Mouse (Mus musculus) gastrocnemius, adult 2 months (tissue): ENCODE results near the gene Slc16a10. TPM values are rescaled to one million over a fixed set of nuclear protein-coding genes. Genes with fewer than 3 reads are reported as not detected.

Source experiments
- DNase-seq: peaks from one replicate; pipeline ENCODE4 v3.0.0; 2022
- H3K27ac ChIP-seq: fragments of 200-600 bp; 2 replicates; pipeline ENCODE4 v1.8.1; 2022; ENCODE audit warnings: mild to moderate bottlenecking
- H3K4me3 ChIP-seq: fragments of 200-600 bp; 2 replicates; pipeline ENCODE4 v1.8.1; 2022; ENCODE audit warnings: mild to moderate bottlenecking, moderate library complexity
- CTCF ChIP-seq: fragments of 200-600 bp; IDR thresholded peaks from 2 replicates; pipeline ENCODE4 v1.8.1; 2022; ENCODE audit warnings: antibody characterized with exemption, mild to moderate bottlenecking, moderate library complexity
- intact Hi-C: fragments of 180-260 bp; cut with DNase I; formaldehyde crosslinking; loops from one replicate; pipeline ENCODE4 v1.15.1; 2025
- total RNA-seq, 2 experiments: library from RNA; stranded (reverse); gene quantifications; 2 replicates each; pipeline ENCODE4 v1.2.3; 2021

Slc16a10 gene
- total RNA-seq, 2 experiments from 2014 or later = 39.8 to 43.6 TPM

DNA sequence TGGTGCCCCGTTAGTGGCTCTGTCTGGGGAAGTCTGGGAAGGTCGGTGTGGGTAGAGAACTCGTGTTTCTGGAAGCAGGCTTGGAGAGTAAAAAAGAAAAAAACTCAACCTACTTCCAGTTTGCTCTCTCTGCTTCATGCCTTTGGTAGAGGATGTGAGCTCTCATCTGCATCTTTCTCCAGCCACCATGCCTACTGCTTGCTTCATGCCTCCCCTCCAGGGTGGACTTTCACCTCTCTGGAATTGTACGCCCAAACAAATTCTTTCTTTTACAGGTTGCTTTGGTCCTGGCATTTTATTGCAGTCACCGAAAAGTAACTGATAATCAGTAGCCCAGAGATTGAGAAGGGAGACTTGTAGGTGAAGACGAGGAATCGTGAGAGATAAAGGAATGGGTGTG lies 27.0 kb upstream of the Slc16a10 start:
- Histone ChIP-seq H3K27ac (no peak overlapping the region), H3K4me3 (no peak overlapping the region)
- no peak for TF ChIP-seq CTCF
- intact Hi-C loops = no loop called here
- no peak for DNase-seq

DNA sequence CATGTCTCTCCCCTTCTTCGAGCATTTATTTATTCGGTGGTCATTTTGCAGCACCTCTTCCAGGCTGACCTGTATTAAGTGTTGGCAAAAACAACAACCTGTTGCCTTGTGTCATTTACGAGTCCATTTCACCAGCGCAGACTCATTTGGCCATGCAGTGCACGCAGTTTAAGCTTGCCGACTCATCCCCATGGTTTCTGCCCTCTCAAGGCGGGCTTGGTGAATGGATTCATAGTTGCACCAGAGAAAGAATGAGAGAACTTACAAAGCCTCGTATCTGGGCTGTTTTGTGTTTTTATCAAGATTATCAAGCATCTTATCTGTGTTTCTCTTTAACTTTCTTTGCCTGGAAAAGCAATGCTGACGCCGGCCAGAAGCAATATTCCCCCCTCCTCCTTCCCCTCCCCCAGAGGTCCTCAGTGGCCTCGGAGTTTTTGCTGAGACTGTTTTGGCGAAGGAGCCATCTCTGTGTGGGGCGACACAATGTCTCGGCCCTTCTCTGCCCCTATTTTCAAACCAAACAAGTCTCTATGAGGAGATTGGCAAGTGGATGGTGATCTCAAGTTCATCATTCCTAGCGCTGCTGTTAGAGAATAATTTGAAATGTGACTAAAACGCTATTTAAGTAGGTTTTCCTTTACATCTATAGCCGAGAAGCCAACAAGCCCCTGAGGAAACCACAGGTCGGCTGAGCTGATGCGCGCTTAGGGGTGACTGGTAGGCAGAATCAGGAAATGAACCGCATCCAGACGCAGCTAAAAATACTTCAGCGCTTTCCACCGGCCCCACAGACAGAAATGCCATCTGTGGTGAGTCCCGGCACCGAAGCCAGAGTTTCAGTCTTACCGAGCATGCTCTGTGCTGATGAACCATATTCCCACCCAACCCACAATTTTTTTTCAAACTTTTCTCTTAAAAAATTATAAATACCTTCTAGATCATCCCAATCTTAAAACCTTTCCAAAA lies 22.6 kb upstream of the Slc16a10 start:
- peak overlapping the region; percentile 58 for H3K4me3 ChIP-seq
- H3K27ac ChIP-seq = peak overlapping the region; percentile 74
- intact Hi-C loops = no loop called here
- peak; percentile 67 for DNase-seq
- TF ChIP-seq CTCF = no peak

DNA sequence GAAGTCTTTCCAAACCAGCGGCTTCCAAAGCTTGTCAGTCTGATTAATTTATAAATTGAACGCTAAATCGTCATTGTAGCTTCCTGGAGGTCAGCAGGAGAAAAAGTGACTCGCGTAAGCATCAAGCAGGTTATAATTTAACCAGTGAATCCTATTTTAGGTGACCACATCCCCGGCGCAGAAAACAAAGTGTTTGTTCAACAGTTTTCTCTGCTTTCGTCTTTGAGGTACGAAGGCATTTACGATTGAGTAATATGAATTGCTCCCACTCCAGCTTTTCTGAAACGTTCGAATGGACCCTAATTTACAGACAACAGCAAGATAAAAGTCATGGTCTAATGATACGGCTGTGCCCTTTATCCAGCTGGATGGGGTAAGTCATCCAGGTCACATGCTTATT lies 21.9 kb upstream of the Slc16a10 start:
- intact Hi-C loops = no loop called here
- Histone ChIP-seq H3K4me3 (no peak overlapping the region), H3K27ac (no peak overlapping the region)
- DNase-seq = no peak
- no peak for TF ChIP-seq CTCF

DNA sequence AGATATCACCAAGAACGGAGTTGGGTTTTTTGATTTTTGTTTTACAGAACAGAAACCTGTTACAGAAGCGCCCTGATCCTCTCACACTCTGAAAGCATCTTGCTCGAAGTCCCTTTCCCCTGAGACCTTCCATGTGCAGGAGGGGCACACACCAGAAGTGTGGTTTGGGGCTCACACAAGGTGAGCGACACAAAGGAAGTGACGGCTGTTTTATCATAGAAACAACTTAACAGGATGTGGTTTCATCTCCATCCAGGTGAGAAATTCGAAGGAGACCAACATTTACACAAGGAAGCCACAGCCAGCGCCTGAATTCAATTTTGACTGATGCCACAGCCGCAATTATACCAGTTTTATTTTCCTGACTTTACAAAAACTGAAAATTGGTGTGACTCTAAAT lies 21.3 kb upstream of the Slc16a10 start:
- H3K4me3 ChIP-seq = no peak overlapping the region
- intact Hi-C loops = no loop called here
- no peak overlapping the region for H3K27ac ChIP-seq
- DNase-seq = no peak
- TF ChIP-seq CTCF = no peak

DNA sequence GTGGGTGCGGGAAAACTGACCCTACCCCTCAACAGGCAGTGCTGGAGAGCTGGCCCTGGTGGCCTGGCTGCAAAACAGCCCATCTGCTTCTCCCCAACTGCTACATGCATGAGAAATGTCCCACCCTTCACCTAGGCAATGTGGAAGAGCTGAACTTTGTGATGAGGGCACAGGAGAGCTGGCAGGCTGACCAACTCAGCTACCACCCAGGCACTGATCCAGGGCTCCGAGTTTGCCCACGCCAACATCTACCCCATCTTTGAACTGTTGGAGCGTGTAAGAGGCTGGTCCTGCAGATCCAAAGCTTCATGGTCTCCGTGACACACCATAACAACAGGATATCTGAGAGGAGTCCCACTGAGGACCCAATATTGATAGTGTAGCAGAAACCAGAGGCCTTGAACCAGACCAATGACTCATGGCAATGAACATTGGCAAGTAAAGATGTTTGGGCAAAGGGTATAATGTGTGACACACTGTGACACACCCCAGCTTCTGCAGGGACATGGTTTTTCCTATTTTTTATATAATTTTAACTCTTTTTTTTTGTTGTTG lies 19.7 kb upstream of the Slc16a10 start:
- DNase-seq = no peak
- no peak overlapping the region for H3K27ac ChIP-seq
- no peak for TF ChIP-seq CTCF
- no peak overlapping the region for H3K4me3 ChIP-seq
- intact Hi-C loops = no loop called here

DNA sequence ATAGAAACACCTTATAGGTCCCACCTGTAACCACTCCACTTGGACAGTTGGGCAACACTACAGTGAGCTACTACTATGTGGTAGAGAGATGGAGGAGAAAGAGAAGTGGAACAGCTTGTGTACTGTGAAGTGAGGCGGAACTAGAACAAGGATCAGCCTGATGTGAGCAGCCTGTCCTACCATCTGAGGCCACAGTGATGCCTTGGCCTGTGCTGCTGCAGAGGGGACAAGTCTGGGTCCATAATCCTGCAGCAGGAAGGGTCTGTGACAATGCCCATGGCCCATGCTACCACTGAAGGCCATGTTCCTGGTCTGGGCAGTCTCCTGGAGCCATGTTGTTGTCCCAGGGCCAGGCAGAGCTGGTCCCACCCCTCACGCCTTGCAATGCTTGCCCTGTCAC lies 19.2 kb upstream of the Slc16a10 start:
- H3K4me3 ChIP-seq = no peak overlapping the region
- H3K27ac ChIP-seq = no peak overlapping the region
- intact Hi-C loops = no loop called here
- no peak for TF ChIP-seq CTCF
- DNase-seq = no peak

DNA sequence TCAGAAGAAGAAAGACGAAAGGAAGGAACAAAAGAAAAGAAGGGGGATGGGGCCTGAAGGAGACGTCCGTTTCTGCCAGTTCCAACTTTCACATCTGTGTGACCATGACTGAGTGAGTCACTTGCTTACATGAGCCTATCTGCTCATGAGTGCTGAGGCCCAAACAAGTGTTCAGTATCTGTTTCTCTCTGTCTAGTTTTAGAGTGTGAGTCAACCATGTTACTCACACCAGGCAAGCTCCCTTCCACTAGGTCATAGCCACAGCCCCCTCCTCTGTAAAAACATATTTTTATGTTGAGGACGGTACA lies 10.4 kb upstream of the Slc16a10 start:
- intact Hi-C loops = no loop called here
- Histone ChIP-seq H3K4me3 (no peak overlapping the region), H3K27ac (no peak overlapping the region)
- TF ChIP-seq CTCF = no peak
- DNase-seq = no peak

DNA sequence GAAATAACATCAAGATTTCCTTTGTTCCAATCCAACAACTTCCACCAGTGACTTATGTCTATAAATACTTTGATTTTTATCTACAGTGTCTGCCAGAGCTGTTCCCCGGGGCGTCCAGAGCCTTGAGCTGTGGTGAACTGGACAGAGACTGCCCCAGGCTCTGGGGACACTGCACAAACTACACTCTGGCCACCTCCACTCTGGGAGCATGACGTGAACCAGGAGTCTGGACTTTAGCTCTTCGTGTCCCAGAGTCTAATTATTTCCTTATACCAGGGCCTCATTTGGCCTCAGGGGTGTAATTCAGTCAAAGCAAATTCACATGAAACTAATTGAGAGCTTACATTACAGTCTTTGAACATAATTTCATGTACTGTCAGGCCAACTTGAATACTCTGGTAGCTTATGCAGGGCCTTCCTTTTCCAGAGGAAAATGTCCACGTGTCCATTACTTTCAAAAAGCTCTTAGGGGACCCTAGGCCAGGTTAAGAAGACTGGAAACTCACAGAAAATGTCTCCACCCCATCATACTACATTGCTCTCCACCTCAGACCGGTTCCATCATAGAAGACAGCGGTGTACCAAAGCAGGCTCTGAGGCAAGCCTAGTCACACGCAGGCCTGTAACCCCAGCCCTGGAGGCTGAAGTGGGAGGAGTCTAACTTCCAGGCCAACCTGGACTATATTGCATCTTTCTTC lies 9.9 kb upstream of the Slc16a10 start:
- no peak for DNase-seq
- intact Hi-C loops = no loop called here
- Histone ChIP-seq H3K4me3 (no peak overlapping the region), H3K27ac (no peak overlapping the region)
- TF ChIP-seq CTCF = no peak

DNA sequence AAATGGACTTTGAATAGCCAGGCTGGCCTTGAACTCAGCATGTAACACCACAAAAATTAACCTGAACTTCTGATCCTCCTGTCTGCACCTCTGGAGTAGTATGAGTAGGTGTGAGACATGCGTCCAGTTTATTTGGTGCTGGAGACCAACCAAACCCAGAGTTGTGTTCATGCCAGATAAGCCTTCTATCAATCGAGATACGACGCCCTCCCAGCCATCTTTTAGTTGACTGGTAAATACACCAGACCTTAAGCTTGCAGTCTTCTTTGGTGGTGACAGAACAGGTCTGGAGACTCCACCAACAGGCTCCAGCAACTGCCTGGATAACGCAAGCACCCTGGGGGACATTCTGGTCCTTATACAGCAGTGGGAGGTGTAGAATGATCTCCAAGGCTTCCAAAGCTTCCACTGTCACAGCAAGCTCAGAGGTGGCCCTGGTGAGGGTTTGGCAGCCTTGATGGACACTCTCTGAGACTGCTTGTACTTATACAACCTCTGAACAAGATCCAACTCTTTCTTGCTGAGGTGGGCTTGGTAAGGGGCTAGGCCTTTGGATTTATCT lies 7.6 kb upstream of the Slc16a10 start:
- TF ChIP-seq CTCF = no peak
- intact Hi-C loops = loop anchor here (5.0 kb wide), 1 partner anchor 33 kb away; no protein-coding TSS in a partner anchor
- no peak overlapping the region for H3K27ac ChIP-seq
- no peak overlapping the region for H3K4me3 ChIP-seq
- no peak for DNase-seq

DNA sequence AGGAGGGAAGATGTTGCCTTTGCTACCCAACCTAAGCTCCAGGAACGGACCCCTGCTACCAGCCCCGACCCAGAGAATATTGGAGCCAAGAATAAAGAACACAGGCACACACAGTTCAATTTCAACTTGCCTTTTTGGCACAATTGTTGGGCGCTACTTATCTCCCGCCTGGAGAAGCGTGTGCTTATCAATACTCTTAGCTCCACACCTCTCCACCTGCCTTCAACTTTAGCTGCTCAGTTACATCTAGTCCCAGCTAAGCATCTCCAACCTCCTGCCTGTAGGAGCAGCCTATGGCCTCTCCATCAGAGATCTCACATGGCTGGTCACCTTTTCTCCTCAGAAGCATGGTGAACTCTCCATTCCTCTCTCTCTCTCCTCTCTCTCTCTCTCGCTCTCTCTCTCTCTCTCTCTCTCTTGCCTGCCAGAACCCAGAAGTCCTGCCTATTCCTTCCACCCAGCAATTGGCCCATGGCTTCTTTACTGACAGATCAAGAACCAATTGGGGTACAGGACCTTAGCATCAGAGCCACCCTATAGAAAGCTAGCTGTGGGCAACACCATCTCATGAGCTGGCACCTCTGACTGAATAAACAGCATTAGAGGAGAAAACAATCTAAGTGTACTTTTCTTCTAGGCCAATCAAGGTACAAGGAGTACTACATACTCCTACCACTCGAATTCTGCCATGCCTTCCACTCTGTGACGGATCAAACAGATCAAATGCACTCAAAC lies 5.4 kb upstream of the Slc16a10 start:
- intact Hi-C loops = loop anchor here (5.0 kb wide), 1 partner anchor 35 kb away; no protein-coding TSS in a partner anchor
- no peak for DNase-seq
- TF ChIP-seq CTCF = no peak
- Histone ChIP-seq H3K27ac (no peak overlapping the region), H3K4me3 (no peak overlapping the region)

DNA sequence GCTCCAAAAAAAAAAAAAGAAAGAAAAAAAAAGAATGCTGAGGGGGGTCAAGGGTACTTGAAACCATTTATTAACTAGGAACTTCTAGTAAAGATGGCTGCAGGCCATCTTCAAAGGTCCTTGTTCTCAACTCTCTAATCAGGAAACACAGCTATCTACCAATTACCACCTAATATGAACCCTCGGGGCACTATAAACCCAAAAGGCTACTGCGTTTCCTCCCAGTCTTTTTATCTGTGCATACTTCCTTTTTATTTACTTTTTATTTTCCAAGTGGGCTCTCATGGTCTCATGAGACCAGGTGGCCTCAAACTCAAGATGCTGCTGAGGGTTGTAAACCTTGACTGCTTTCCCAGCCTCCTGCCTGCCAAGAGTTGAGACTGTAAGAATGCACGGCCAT lies 4.4 kb upstream of the Slc16a10 start:
- Histone ChIP-seq H3K4me3 (no peak overlapping the region), H3K27ac (no peak overlapping the region)
- intact Hi-C loops = loop anchor here (5.0 kb wide), 1 partner anchor 36 kb away; no protein-coding TSS in a partner anchor
- no peak for DNase-seq
- TF ChIP-seq CTCF = no peak

DNA sequence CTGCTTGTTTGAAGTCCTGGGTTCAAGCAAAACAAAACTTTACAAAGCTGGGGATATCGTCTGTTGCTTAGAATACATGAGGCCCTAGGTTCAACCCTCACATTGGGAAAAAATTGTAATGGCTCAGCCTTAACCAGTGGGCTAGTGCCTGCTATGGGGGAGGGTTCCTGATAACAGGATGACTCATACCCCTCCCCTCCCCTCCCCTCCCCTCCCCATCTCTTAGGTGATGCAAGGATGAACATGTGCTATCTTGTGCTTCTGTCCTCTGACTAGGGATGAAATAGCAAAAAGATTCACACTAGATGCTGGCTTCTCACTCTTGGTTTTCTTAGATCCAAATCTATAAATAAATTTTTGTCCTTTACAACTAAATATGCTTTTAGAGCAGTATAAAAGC lies 2.8 kb upstream of the Slc16a10 start:
- no peak overlapping the region for H3K4me3 ChIP-seq
- no peak overlapping the region for H3K27ac ChIP-seq
- no peak for DNase-seq
- TF ChIP-seq CTCF = no peak
- intact Hi-C loops = loop anchor here (5.0 kb wide), 2 partner anchors 37 to 188 kb away; no protein-coding TSS in a partner anchor
